Mouse (Mus musculus) hindbrain, embryonic 12.5 days (tissue): ENCODE data around the gene Vmn1r199. TPM values are rescaled to one million over a fixed set of nuclear protein-coding genes. Genes with fewer than 3 reads are reported as not detected.
"Not testable (repeated sequence)": the region's sequence is repeated elsewhere in the genome, so short reads cannot be mapped to it uniquely, and the experiment has no call there.

Source experiments
- ATAC-seq: fragments of 200-750 bp; cut with Nextera tagmentation; 2 replicates; pipeline ENCODE4 v1.8.0; 2017; ENCODE audit warnings: moderate TSS enrichment; ENCODE audit not compliant: low FRiP score
- H3K27ac ChIP-seq: fragments of 300-500 bp; sonication (generic); 2 replicates; pipeline ENCODE4 v1.5.1; 2016; ENCODE audit warnings: mild to moderate bottlenecking
- H3K27me3 ChIP-seq: fragments of 300-500 bp; sonication (generic); 2 replicates; pipeline ENCODE4 v1.6.1; 2016; ENCODE audit warnings: mild to moderate bottlenecking
- H3K36me3 ChIP-seq: fragments of 300-500 bp; sonication (generic); 2 replicates; pipeline ENCODE4 v1.6.1; 2016; ENCODE audit warnings: mild to moderate bottlenecking
- H3K4me1 ChIP-seq: fragments of 300-500 bp; sonication (generic); 2 replicates; pipeline ENCODE4 v1.6.1; 2016
- H3K4me2 ChIP-seq: fragments of 300-500 bp; sonication (generic); replicated peaks from 2 replicates; pipeline ENCODE4 v1.6.1; 2016; ENCODE audit warnings: mild to moderate bottlenecking
- H3K4me3 ChIP-seq: fragments of 300-500 bp; sonication (generic); 2 replicates; pipeline ENCODE4 v1.5.1; 2016; ENCODE audit warnings: mild to moderate bottlenecking
- H3K9ac ChIP-seq: fragments of 300-500 bp; sonication (generic); 2 replicates; pipeline ENCODE4 v1.6.1; 2016; ENCODE audit warnings: mild to moderate bottlenecking, moderate library complexity
- H3K9me3 ChIP-seq: fragments of 300-500 bp; sonication (generic); replicated peaks from 2 replicates; pipeline ENCODE4 v1.6.1; 2016; ENCODE audit warnings: mild to moderate bottlenecking
- WGBS: fragments of 180-500 bp; shearing (Covaris S2); methylation state at CpG from one replicate; pipeline ENCODE4 v1.1.7; 2016; 5-methylcytosine and 5-hydroxymethylcytosine counted together
- polyA plus RNA-seq: library from polyadenylated mRNA; unstranded; fragments of >200 nt; fragmentation: Nextera tagmentation; extraction: Ambion mirVana; gene quantifications from 2 replicates; pipeline ENCODE4 v1.2.1, GENCODE M21; 2016

Vmn1r199 gene
- polyA plus RNA-seq, result not detected in 2 replicates

GRCm38 (mm10) chr13:22379518-22379917 lies at the start of gene Vmn1r199:
Vmn1r199 (plus strand) TSS chr13:22379818.
- no peak within 1 kb of the TSS for H3K4me3 ChIP-seq
- no peaks in the 10 kb centered on the region for H3K27me3 ChIP-seq
- 85% methylated on average over 2 of the region's 2 CpGs for whole genome bisulfite sequencing
- H3K4me1 ChIP-seq, result no peaks in the 10 kb centered on the region
- ATAC-seq, result no peak
- no peak within 1 kb of the TSS for H3K27ac ChIP-seq
- no peaks in the 10 kb centered on the region for H3K9me3 ChIP-seq
- H3K36me3 ChIP-seq, result no peaks in the 10 kb centered on the region
- no peak within 1 kb of the TSS for H3K9ac ChIP-seq
- H3K4me2 ChIP-seq, result no peak within 1 kb of the TSS

- no peak overlapping the region for H3K9ac ChIP-seq
- H3K4me1 ChIP-seq, result no peaks in the 10 kb centered on the region
- no peaks in the 10 kb centered on the region for H3K27me3 ChIP-seq
- no peak for ATAC-seq
- WGBS, result 71% methylated on average over 2 of the region's 2 CpGs
- no peak overlapping the region for H3K4me3 ChIP-seq
- no peak overlapping the region for H3K27ac ChIP-seq
- no peak overlapping the region for H3K4me2 ChIP-seq
- H3K9me3 ChIP-seq, result no peaks in the 10 kb centered on the region
- H3K36me3 ChIP-seq, result no peaks in the 10 kb centered on the region
Measured at GRCm38 (mm10) chr13:22333269-22333668, 46.3 kb upstream of the Vmn1r199 start.

GRCm38 (mm10) chr13:22335565-22335964 lies 44.1 kb upstream of the Vmn1r199 start:
- no peak for ATAC-seq
- H3K4me3 ChIP-seq, result no peak overlapping the region
- 86% methylated on average over 1 of the region's 1 CpGs for WGBS
- H3K27ac ChIP-seq, result no peak overlapping the region
- no peak overlapping the region for H3K4me2 ChIP-seq
- no peaks in the 10 kb centered on the region for H3K9me3 ChIP-seq
- no peaks in the 10 kb centered on the region for H3K4me1 ChIP-seq
- no peaks in the 10 kb centered on the region for H3K36me3 ChIP-seq
- no peak overlapping the region for H3K9ac ChIP-seq
- no peaks in the 10 kb centered on the region for H3K27me3 ChIP-seq

GRCm38 (mm10) chr13:22350064-22350463 lies 29.6 kb upstream of the Vmn1r199 start, which contains the start of gene Vmn1r198:
Vmn1r198 (plus strand) TSS chr13:22350364.
- H3K4me3 ChIP-seq, result no peak within 1 kb of the TSS
- no peak for ATAC-seq
- H3K36me3 ChIP-seq, result no peaks in the 10 kb centered on the region
- H3K4me2 ChIP-seq, result no peak within 1 kb of the TSS
- no peaks in the 10 kb centered on the region for H3K27me3 ChIP-seq
- no peak within 1 kb of the TSS for H3K27ac ChIP-seq
- H3K9me3 ChIP-seq, result no peaks in the 10 kb centered on the region
- no peaks in the 10 kb centered on the region for H3K4me1 ChIP-seq
- H3K9ac ChIP-seq, result no peak within 1 kb of the TSS
- 38% methylated on average over 1 of the region's 1 CpGs for WGBS

- Histone ChIP-seq H3K27me3 (no peaks in the 10 kb centered on the region), H3K36me3 (no peaks in the 10 kb centered on the region), H3K4me1 (no peaks in the 10 kb centered on the region), H3K27ac (no peak overlapping the region), H3K9ac (no peak overlapping the region), H3K4me2 (no peak overlapping the region), H3K9me3 (no peaks in the 10 kb centered on the region), H3K4me3 (no peak overlapping the region)
- WGBS, result 82% methylated on average over 1 of the region's 1 CpGs
- no peak for ATAC-seq
Measured at GRCm38 (mm10) chr13:22350813-22351212, 28.8 kb upstream of the Vmn1r199 start.

- not testable (repeated sequence) for H3K4me1 ChIP-seq, H3K4me3 ChIP-seq, H3K27ac ChIP-seq, H3K9ac ChIP-seq, H3K9me3 ChIP-seq, ATAC-seq, H3K4me2 ChIP-seq, H3K27me3 ChIP-seq, H3K36me3 ChIP-seq
- WGBS, result 75% methylated on average over 3 of the region's 3 CpGs
Measured at GRCm38 (mm10) chr13:22381128-22381527, 1.5 kb downstream of the Vmn1r199 start.

GRCm38 (mm10) chr13:22383401-22383800 lies 3.8 kb downstream of the Vmn1r199 start:
- ATAC-seq, result no peak
- no peaks in the 10 kb centered on the region for H3K9me3 ChIP-seq
- H3K4me2 ChIP-seq, result no peak overlapping the region
- H3K9ac ChIP-seq, result no peak overlapping the region
- H3K27ac ChIP-seq, result no peak overlapping the region
- H3K4me3 ChIP-seq, result no peak overlapping the region
- no peaks in the 10 kb centered on the region for H3K36me3 ChIP-seq
- H3K4me1 ChIP-seq, result no peaks in the 10 kb centered on the region
- no peaks in the 10 kb centered on the region for H3K27me3 ChIP-seq
- WGBS, result 82% methylated on average over 3 of the region's 3 CpGs

- Histone ChIP-seq H3K9me3 (no peaks in the 10 kb centered on the region), H3K4me3 (no peak overlapping the region), H3K4me1 (no peaks in the 10 kb centered on the region), H3K27ac (no peak overlapping the region), H3K9ac (no peak overlapping the region), H3K36me3 (no peaks in the 10 kb centered on the region), H3K27me3 (no peaks in the 10 kb centered on the region), H3K4me2 (no peak overlapping the region)
- WGBS, result 81% methylated on average over 1 of the region's 1 CpGs
- ATAC-seq, result no peak
Measured at GRCm38 (mm10) chr13:22387050-22387449, 7.4 kb downstream of the Vmn1r199 start.

- Histone ChIP-seq H3K27ac (no peak within 1 kb of the TSS), H3K36me3 (no peaks in the 10 kb centered on the region), H3K9ac (no peak within 1 kb of the TSS), H3K4me1 (no peaks in the 10 kb centered on the region), H3K4me3 (no peak within 1 kb of the TSS), H3K4me2 (no peak within 1 kb of the TSS), H3K9me3 (no peaks in the 10 kb centered on the region), H3K27me3 (no peaks in the 10 kb centered on the region)
- WGBS, result 43% methylated on average over 3 of the region's 3 CpGs
- ATAC-seq, result no peak
Measured at GRCm38 (mm10) chr13:22390073-22390472, 10.5 kb downstream of the Vmn1r199 start, which contains the start of gene Vmn1r200. Vmn1r200 (plus strand) TSS chr13:22390373.

GRCm38 (mm10) chr13:22402978-22403377 lies 23.4 kb downstream of the Vmn1r199 start:
- ATAC-seq, result no peak
- Histone ChIP-seq H3K27ac (no peak overlapping the region), H3K36me3 (no peaks in the 10 kb centered on the region), H3K9me3 (peaks cover 19% of the 10 kb centered on the region), H3K9ac (no peak overlapping the region), H3K27me3 (no peaks in the 10 kb centered on the region), H3K4me3 (no peak overlapping the region), H3K4me2 (no peak overlapping the region), H3K4me1 (no peaks in the 10 kb centered on the region)
- 60% methylated on average over 1 of the region's 1 CpGs for WGBS

Other genes starting within 250 kb of the Vmn1r199 start
- gene Vmn1r191, start 195.8 kb upstream of the Vmn1r199 start, polyA plus RNA-seq, result not detected in 2 replicates
- gene Vmn1r192, start 188.7 kb upstream of the Vmn1r199 start, polyA plus RNA-seq, result not detected in 2 replicates
- gene Vmn1r193, start 156.7 kb upstream of the Vmn1r199 start, polyA plus RNA-seq, result not detected in 2 replicates
- gene Vmn1r194, start 135.6 kb upstream of the Vmn1r199 start, polyA plus RNA-seq, result not detected in 2 replicates
- gene Vmn1r195, start 109.3 kb upstream of the Vmn1r199 start, polyA plus RNA-seq, result not detected in 2 replicates
- gene Vmn1r196, start 89.9 kb upstream of the Vmn1r199 start, polyA plus RNA-seq, result not detected in 2 replicates
- gene Vmn1r197, start 55.2 kb upstream of the Vmn1r199 start, polyA plus RNA-seq, result not detected in 2 replicates
- gene Vmn1r198, start 29.5 kb upstream of the Vmn1r199 start, polyA plus RNA-seq, result not detected in 2 replicates
- gene Vmn1r200, start 10.6 kb downstream of the Vmn1r199 start, polyA plus RNA-seq, result not detected in 2 replicates
- not detected in 2 replicates for gene Vmn1r201, start 92.1 kb downstream of the Vmn1r199 start, polyA plus RNA-seq
- gene Vmn1r202, start 125.6 kb downstream of the Vmn1r199 start, polyA plus RNA-seq, result not detected in 2 replicates
- not detected in 2 replicates for gene Vmn1r203, start 138.3 kb downstream of the Vmn1r199 start, polyA plus RNA-seq
- gene Vmn1r204, start 173.4 kb downstream of the Vmn1r199 start, polyA plus RNA-seq, result not detected in 2 replicates
- not detected in 2 replicates for gene Vmn1r205, start 213.2 kb downstream of the Vmn1r199 start, polyA plus RNA-seq
- gene Vmn1r206, start 244.4 kb downstream of the Vmn1r199 start, polyA plus RNA-seq, result not detected in 2 replicates